Mouse (Mus musculus): ENCODE measurements at regions not wholly inside any gene's neighbourhood (a gene's known extent, or its start where the extent isn't known, plus 50 kb on each side); places are given as distances from the start of the nearest gene placed in this dataset.

- TF ChIP-seq GATA1 (IDR thresholded peaks at IDR 0.05; ENCODE audit: borderline replicate concordance, low read length), result no peak
- TF ChIP-seq FLI1 (IDR thresholded peaks at IDR 0.05; ENCODE audit: low read length), result no peak
Observed at GRCm38 (mm10) chr4:47577490-47577889, 103.0 kb downstream of the Sec61b start.
